Mouse (Mus musculus) spleen, adult 12 weeks (tissue): ENCODE measurements around the gene Cela2a.

Experiments
- DNase-seq: peaks from one replicate; pipeline ENCODE4 v3.0.0; 2022; ENCODE audit warnings: low spot score

Cela2a gene

DNA sequence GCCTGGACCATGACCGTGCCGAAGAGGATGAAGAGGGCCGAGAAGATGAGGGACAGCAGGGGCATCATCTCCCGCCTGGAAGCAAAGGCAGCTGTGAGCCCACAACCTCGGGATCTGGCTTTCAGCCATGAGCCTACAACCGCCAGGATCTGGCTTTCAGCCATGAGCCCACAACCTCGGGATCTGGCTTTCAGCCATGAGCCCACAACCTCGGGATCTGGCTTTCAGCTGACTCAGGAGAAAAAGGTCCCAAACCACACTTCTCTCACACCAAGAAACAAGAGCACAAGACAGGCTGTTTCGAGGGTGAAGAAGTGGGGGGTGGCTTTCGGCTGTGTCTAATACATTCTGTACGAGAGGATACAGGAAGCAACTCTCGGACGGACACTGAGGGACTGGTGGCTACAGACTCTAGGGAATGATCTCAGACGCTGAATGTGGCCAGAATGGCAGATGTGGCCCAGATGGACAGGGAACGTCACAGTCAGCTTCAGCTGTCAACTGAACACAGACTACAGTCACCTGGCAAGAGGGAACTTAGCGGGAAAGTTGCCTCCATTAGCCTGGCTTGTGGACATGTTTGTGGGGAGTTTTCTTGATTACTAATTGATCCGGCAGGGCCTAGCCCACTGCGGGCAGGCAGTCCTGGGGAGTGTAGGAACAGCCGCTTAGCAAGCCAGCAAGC, 59.1 kb downstream of the Cela2a start:
- DNase-seq: no peak

DNA sequence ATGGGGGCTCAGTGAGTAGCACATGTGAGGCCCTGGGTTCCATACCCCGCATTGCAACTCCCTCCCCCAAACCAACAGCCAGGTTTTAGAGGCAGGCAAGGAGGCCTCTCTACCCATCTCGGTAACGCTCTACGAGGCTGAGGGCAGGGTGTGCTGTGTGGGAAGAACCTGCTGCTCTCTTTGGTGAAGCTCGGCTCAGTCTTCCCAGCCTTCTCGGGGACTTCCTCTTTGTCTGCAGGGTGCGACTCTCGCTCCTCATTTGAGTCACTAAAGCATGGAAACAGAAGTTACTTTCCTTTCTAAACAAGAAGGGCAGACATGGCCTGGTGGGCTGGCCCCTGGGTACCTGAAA, 59.7 kb downstream of the Cela2a start:
- DNase-seq: peak; percentile 14

DNA sequence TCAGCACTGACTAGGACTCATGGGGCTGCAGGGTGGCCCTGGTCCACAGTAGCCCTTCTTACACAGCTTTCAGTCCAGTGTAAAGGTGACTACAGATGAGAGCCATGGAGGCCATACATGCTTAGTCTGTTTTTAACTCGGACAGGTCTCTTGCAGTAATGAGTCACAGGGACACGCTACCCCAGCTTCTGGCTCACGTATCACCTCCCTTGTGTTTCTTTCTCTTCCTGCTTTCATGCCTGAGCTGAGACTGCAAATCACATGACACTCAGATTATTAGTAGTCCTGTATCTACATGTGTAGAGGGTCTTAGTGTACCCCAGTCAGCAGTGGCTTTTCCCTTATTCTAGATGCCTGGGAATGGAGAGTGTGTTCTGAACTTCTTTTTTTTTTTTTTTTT, 61.0 kb downstream of the Cela2a start:
- no peak for DNase-seq
